Mouse (Mus musculus): ENCODE results near the gene Islr2. TPM values are rescaled to one million over a fixed set of nuclear protein-coding genes. Genes with fewer than 3 reads are reported as not detected.
"Not testable (repeated sequence)": the region's sequence is repeated elsewhere in the genome, so short reads cannot be mapped to it uniquely, and the experiment has no call there.

Islr2 gene
- 5.5 TPM in 1 of 2 replicates, not detected in the other for total RNA-seq (2017)

GRCm38 (mm10) chr9:58203516-58204447, at the start of gene Islr2, which contains the start of gene Islr:
Gene Islr2, minus strand, starts transcription at chr9:58204319.
Gene Islr, minus strand, starts transcription at chr9:58204306.
- ATAC-seq (replicated peaks in 1 of 2; ENCODE audit: insufficient read depth in 1 of 2, low FRiP score in 2 of 2, low TSS enrichment in 1 of 2, low read depth in 1 of 2, poor library complexity in 2 of 2, severe bottlenecking in 2 of 2) = peak; percentile 61 to 68

GRCm38 (mm10) chr9:58253805-58254122, 49.6 kb upstream of the Islr2 start:
- not testable (repeated sequence) for ATAC-seq (replicated peaks in 1 of 2; ENCODE audit: insufficient read depth in 1 of 2, low FRiP score in 2 of 2, low TSS enrichment in 1 of 2, low read depth in 1 of 2, poor library complexity in 2 of 2, severe bottlenecking in 2 of 2)

GRCm38 (mm10) chr9:58253033-58253804, 49.1 kb upstream of the Islr2 start, which contains the start of gene Stoml1:
Gene Stoml1, plus strand, starts transcription at chr9:58253164.
- ATAC-seq (replicated peaks in 1 of 2; ENCODE audit: insufficient read depth in 1 of 2, low FRiP score in 2 of 2, low TSS enrichment in 1 of 2, low read depth in 1 of 2, poor library complexity in 2 of 2, severe bottlenecking in 2 of 2) = peak; percentile 97

GRCm38 (mm10) chr9:58250730-58251129, 46.6 kb upstream of the Islr2 start:
- not testable (repeated sequence) for ATAC-seq (replicated peaks in 1 of 2; ENCODE audit: insufficient read depth in 1 of 2, low FRiP score in 2 of 2, low TSS enrichment in 1 of 2, low read depth in 1 of 2, poor library complexity in 2 of 2, severe bottlenecking in 2 of 2)

- ATAC-seq (replicated peaks in 1 of 2; ENCODE audit: insufficient read depth in 1 of 2, low FRiP score in 2 of 2, low TSS enrichment in 1 of 2, low read depth in 1 of 2, poor library complexity in 2 of 2, severe bottlenecking in 2 of 2) = no peak
Measured at GRCm38 (mm10) chr9:58250322-58250721, 46.2 kb upstream of the Islr2 start.

GRCm38 (mm10) chr9:58249592-58250192, 45.6 kb upstream of the Islr2 start, which contains the start of gene Pml:
Gene Pml, minus strand, starts transcription at chr9:58249786.
- peak; percentile 24 to 51; a peak in 3 of 4 replicates for ATAC-seq (replicated peaks in 1 of 2; ENCODE audit: insufficient read depth in 1 of 2, low FRiP score in 2 of 2, low TSS enrichment in 1 of 2, low read depth in 1 of 2, poor library complexity in 2 of 2, severe bottlenecking in 2 of 2)

GRCm38 (mm10) chr9:58248746-58249413, 44.8 kb upstream of the Islr2 start:
- no peak for ATAC-seq (replicated peaks in 1 of 2; ENCODE audit: insufficient read depth in 1 of 2, low FRiP score in 2 of 2, low TSS enrichment in 1 of 2, low read depth in 1 of 2, poor library complexity in 2 of 2, severe bottlenecking in 2 of 2)

- ATAC-seq (replicated peaks in 1 of 2; ENCODE audit: insufficient read depth in 1 of 2, low FRiP score in 2 of 2, low TSS enrichment in 1 of 2, low read depth in 1 of 2, poor library complexity in 2 of 2, severe bottlenecking in 2 of 2) = peak; percentile 82 to 83
Measured at GRCm38 (mm10) chr9:58247064-58247759, 43.1 kb upstream of the Islr2 start.

GRCm38 (mm10) chr9:58246083-58246591, 42.0 kb upstream of the Islr2 start:
- ATAC-seq (replicated peaks in 1 of 2; ENCODE audit: insufficient read depth in 1 of 2, low FRiP score in 2 of 2, low TSS enrichment in 1 of 2, low read depth in 1 of 2, poor library complexity in 2 of 2, severe bottlenecking in 2 of 2) = peak; percentile 16 to 39

GRCm38 (mm10) chr9:58243696-58244095, 39.6 kb upstream of the Islr2 start:
- no peak for ATAC-seq (replicated peaks in 1 of 2; ENCODE audit: insufficient read depth in 1 of 2, low FRiP score in 2 of 2, low TSS enrichment in 1 of 2, low read depth in 1 of 2, poor library complexity in 2 of 2, severe bottlenecking in 2 of 2)

GRCm38 (mm10) chr9:58242696-58243095, 38.6 kb upstream of the Islr2 start:
- ATAC-seq (replicated peaks in 1 of 2; ENCODE audit: insufficient read depth in 1 of 2, low FRiP score in 2 of 2, low TSS enrichment in 1 of 2, low read depth in 1 of 2, poor library complexity in 2 of 2, severe bottlenecking in 2 of 2) = no peak

GRCm38 (mm10) chr9:58241780-58242485, 37.8 kb upstream of the Islr2 start:
- peak in 1 of 2 experiments; percentile 37; a peak in 1 of 4 replicates for ATAC-seq (replicated peaks in 1 of 2; ENCODE audit: insufficient read depth in 1 of 2, low FRiP score in 2 of 2, low TSS enrichment in 1 of 2, low read depth in 1 of 2, poor library complexity in 2 of 2, severe bottlenecking in 2 of 2)

GRCm38 (mm10) chr9:58234502-58235015, 30.4 kb upstream of the Islr2 start:
- no peak for ATAC-seq (replicated peaks in 1 of 2; ENCODE audit: insufficient read depth in 1 of 2, low FRiP score in 2 of 2, low TSS enrichment in 1 of 2, low read depth in 1 of 2, poor library complexity in 2 of 2, severe bottlenecking in 2 of 2)

GRCm38 (mm10) chr9:58232374-58232773, 28.3 kb upstream of the Islr2 start:
- peak; percentile 75 for ATAC-seq (replicated peaks in 1 of 2; ENCODE audit: insufficient read depth in 1 of 2, low FRiP score in 2 of 2, low TSS enrichment in 1 of 2, low read depth in 1 of 2, poor library complexity in 2 of 2, severe bottlenecking in 2 of 2)

GRCm38 (mm10) chr9:58231746-58232145, 27.6 kb upstream of the Islr2 start:
- peak; percentile 29 to 72; a peak in 2 of 4 replicates for ATAC-seq (replicated peaks in 1 of 2; ENCODE audit: insufficient read depth in 1 of 2, low FRiP score in 2 of 2, low TSS enrichment in 1 of 2, low read depth in 1 of 2, poor library complexity in 2 of 2, severe bottlenecking in 2 of 2)
